Mouse (Mus musculus): ENCODE results near the gene Gna15.

DNA sequence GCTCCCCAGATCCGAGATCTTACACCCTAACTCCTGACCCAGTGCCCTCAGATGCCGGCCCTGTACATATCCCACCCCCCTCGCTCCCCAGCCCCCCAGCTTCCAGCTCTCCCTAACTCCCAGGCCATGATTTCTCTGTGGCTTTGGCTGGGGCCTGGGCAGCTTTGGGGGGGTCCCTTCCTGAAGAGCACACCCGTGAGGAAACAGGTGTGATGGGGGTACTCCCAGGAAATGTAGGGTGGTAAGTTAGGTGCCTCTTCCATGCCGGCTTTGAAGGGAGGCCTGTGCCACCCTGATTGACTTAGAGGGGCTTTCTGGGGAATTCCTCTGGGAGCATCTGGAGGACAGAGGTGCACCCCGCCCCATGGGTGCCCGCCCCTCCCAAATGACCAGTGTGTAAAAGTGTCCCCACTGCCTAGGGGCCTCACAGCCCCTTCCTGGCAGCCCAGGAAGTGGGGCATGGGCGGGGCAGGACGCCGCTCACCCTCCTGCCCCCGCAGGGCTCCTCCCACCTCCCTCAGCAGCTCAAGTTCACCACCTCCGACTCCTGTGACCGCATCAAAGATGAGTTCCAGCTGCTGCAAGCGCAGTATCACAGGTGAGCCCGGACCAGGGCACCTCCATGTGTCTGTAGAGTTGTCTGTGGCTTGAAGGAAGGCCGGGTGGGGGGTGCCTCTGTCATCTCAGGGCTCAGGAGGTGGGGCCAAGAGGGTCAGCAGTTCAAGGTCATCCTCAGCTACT lies 36.9 kb upstream of the Gna15 start:
- TF ChIP-seq CTCF (IDR thresholded peaks at IDR 0.05; ENCODE audit: control insufficient read depth, insufficient read depth, insufficient read length) (no peak), USF1 (IDR thresholded peaks at IDR 0.05; ENCODE audit: low read depth) (no peak), MAX (IDR thresholded peaks at IDR 0.05) (no peak), MYOG (IDR thresholded peaks at IDR 0.05; ENCODE audit: control insufficient read depth, extremely low read depth, insufficient read length) (no peak)

Data from C2C12 (cell line).